In genomic region chr4:106798908-106799546, GRCm38 (mm10) we compare ENCODE assay signal across 9 mouse cellular contexts. TPM values are rescaled to one million over a fixed set of nuclear protein-coding genes. Genes with fewer than 3 reads are reported as not detected.
DNase-seq lines count a peak whose midpoint lies in the region; ATAC-seq and TF ChIP-seq lines count a peak whose summit lies in the region.
"Had no signal": no experiment of that assay in that cellular context is flagged by ENCODE, and none has a peak within 500 bp of the region (broad histone marks: within the 10 kb centered on the region; RNA-seq: fewer than 3 reads in every experiment).

No protein-coding gene starts in this region.

- 66% methylated on average over 10 of the region's 10 CpGs for WGBS in embryonic facial prominence, embryonic 11.5 days
- WGBS in embryonic facial prominence, embryonic 10.5 days = 74% methylated on average over 10 of the region's 10 CpGs
- 73% methylated on average over 10 of the region's 10 CpGs for WGBS in midbrain, embryonic 14.5 days
- WGBS in midbrain, embryonic 15.5 days = 71% methylated on average over 10 of the region's 10 CpGs
- WGBS in kidney, postnatal 0 days = 35% methylated on average over 10 of the region's 10 CpGs
- whole genome bisulfite sequencing in stomach, embryonic 16.5 days = 41% methylated on average over 10 of the region's 10 CpGs

- ATAC-seq in embryonic facial prominence, embryonic 11.5 days (replicated peaks; ENCODE audit: insufficient number of reproducible peaks, low FRiP score, low TSS enrichment, low read depth) = no peak
- no peak for ATAC-seq in midbrain, embryonic 14.5 days (ENCODE audit: low FRiP score, low TSS enrichment)
- no peak for ATAC-seq in midbrain, embryonic 15.5 days (replicated peaks)
- ATAC-seq in kidney, postnatal 0 days (replicated peaks; ENCODE audit: low FRiP score, low read depth) = no peak
- ATAC-seq in stomach, embryonic 16.5 days (ENCODE audit: insufficient read depth, low FRiP score) = no peak; the same call in 1 of the 2 replicates

- TF ChIP-seq CTCF in kidney, postnatal 0 days (IDR thresholded peaks at IDR 0.05; ENCODE audit: low read depth) = no peak

- no peak overlapping the region for H3K4me3 ChIP-seq in embryonic facial prominence, embryonic 11.5 days (ENCODE audit: low read depth, low read length)
- H3K4me3 ChIP-seq in embryonic facial prominence, embryonic 10.5 days = no peak overlapping the region
- H3K4me3 ChIP-seq in midbrain, embryonic 14.5 days (replicated peaks; ENCODE audit: low read depth, low read length) = no peak overlapping the region
- no peak overlapping the region for H3K4me3 ChIP-seq in midbrain, embryonic 15.5 days
- H3K4me3 ChIP-seq in kidney, postnatal 0 days (replicated peaks; ENCODE audit: low read depth, low read length) = 0 out of 2 replicates have a peak overlapping the region, but pooled peaks have one; percentile 9
- H3K4me3 ChIP-seq in stomach, embryonic 16.5 days (replicated peaks; ENCODE audit: low read length) = peak overlapping the region; percentile 32

- H3K27ac ChIP-seq in embryonic facial prominence, embryonic 11.5 days (replicated peaks; ENCODE audit: low read depth, low read length) = no peak overlapping the region
- no peak overlapping the region for H3K27ac ChIP-seq in embryonic facial prominence, embryonic 10.5 days (replicated peaks)
- H3K27ac ChIP-seq in midbrain, embryonic 14.5 days (replicated peaks; ENCODE audit: low read depth, low read length) = no peak overlapping the region
- no peak overlapping the region for H3K27ac ChIP-seq in midbrain, embryonic 15.5 days
- H3K27ac ChIP-seq in kidney, postnatal 0 days = peak overlapping the region; percentile 42
- peak overlapping the region; percentile 57 for H3K27ac ChIP-seq in stomach, embryonic 16.5 days (ENCODE audit: low read length)
- H3K27ac ChIP-seq: midbrain, embryonic 12.5 days had no signal

- 0 out of 2 replicates have a peak overlapping the region, but pooled peaks have one; percentile 6 for H3K9ac ChIP-seq in embryonic facial prominence, embryonic 11.5 days (replicated peaks; ENCODE audit: low read length)
- no peak overlapping the region for H3K9ac ChIP-seq in midbrain, embryonic 14.5 days (replicated peaks; ENCODE audit: low read length)
- H3K9ac ChIP-seq in midbrain, embryonic 15.5 days = no peak overlapping the region
- H3K9ac ChIP-seq in kidney, postnatal 0 days (ENCODE audit: low read depth, low read length) = no peak overlapping the region
- H3K9ac ChIP-seq in stomach, embryonic 16.5 days (ENCODE audit: low read length) = peak overlapping the region; percentile 58; the same call in 1 of the 2 replicates
- H3K9ac ChIP-seq: midbrain, embryonic 12.5 days had no signal

- no peak overlapping the region for H3K4me2 ChIP-seq in embryonic facial prominence, embryonic 11.5 days (ENCODE audit: low read depth, low read length)
- peak overlapping the region; percentile 33; the same call in 1 of the 2 replicates for H3K4me2 ChIP-seq in midbrain, embryonic 14.5 days (ENCODE audit: low read length)
- no peak overlapping the region for H3K4me2 ChIP-seq in midbrain, embryonic 15.5 days
- peak overlapping the region; percentile 43 for H3K4me2 ChIP-seq in kidney, postnatal 0 days (ENCODE audit: low read length)
- H3K4me2 ChIP-seq in stomach, embryonic 16.5 days (ENCODE audit: low read depth, low read length) = peak overlapping the region; percentile 48

- no peak for DNase-seq in embryonic facial prominence, embryonic 11.5 days (ENCODE audit: low spot score)
- no peak for DNase-seq in embryonic facial prominence, embryonic 10.5 days (ENCODE audit: low spot score)
- no peak for DNase-seq in midbrain, embryonic 14.5 days
- DNase-seq in kidney, postnatal 0 days (ENCODE audit: low spot score) = peak; percentile 59
- no peak for DNase-seq in frontal cortex, adult 2 months (ENCODE audit: extremely low spot score in 1 of 2, low spot score in 1 of 2)
- no peak for DNase-seq in retina, postnatal 1 day

- no peaks in the 10 kb centered on the region for H3K27me3 ChIP-seq in embryonic facial prominence, embryonic 11.5 days (ENCODE audit: control insufficient read depth, insufficient read depth, low read length)
- H3K27me3 ChIP-seq in embryonic facial prominence, embryonic 10.5 days (replicated peaks; ENCODE audit: low read depth, poor library complexity, severe bottlenecking) = peaks cover 22% of the 10 kb centered on the region
- 0 out of 2 replicates have a peak, but pooled peaks cover 4% of the 10 kb centered on the region for H3K27me3 ChIP-seq in midbrain, embryonic 14.5 days (ENCODE audit: control insufficient read depth, insufficient read depth, low read length)
- peaks cover under 1% of the 10 kb centered on the region; the same call in 1 of the 2 replicates for H3K27me3 ChIP-seq in midbrain, embryonic 15.5 days (replicated peaks)
- no peaks in the 10 kb centered on the region for H3K27me3 ChIP-seq in kidney, postnatal 0 days (ENCODE audit: insufficient read depth, low read length)
- no peaks in the 10 kb centered on the region for H3K27me3 ChIP-seq in stomach, embryonic 16.5 days (ENCODE audit: control insufficient read depth, insufficient read depth, low read length)

- peaks cover 4% of the 10 kb centered on the region; the same call in 1 of the 2 replicates for H3K4me1 ChIP-seq in embryonic facial prominence, embryonic 11.5 days (ENCODE audit: control insufficient read depth, insufficient read depth, low read length)
- H3K4me1 ChIP-seq in embryonic facial prominence, embryonic 10.5 days = peaks cover 23% of the 10 kb centered on the region
- no peaks in the 10 kb centered on the region for H3K4me1 ChIP-seq in midbrain, embryonic 14.5 days (ENCODE audit: control insufficient read depth, insufficient read depth, low read length)
- H3K4me1 ChIP-seq in midbrain, embryonic 15.5 days = 0 out of 2 replicates have a peak, but pooled peaks cover 2% of the 10 kb centered on the region
- peaks cover 8% of the 10 kb centered on the region; the same call in 1 of the 2 replicates for H3K4me1 ChIP-seq in kidney, postnatal 0 days (replicated peaks; ENCODE audit: insufficient read depth, low read length)
- H3K4me1 ChIP-seq in stomach, embryonic 16.5 days (ENCODE audit: control insufficient read depth, insufficient read depth, low read length) = peaks cover 22% of the 10 kb centered on the region

- no peaks in the 10 kb centered on the region for H3K9me3 ChIP-seq in embryonic facial prominence, embryonic 11.5 days (replicated peaks; ENCODE audit: control insufficient read depth, low read length)
- no peaks in the 10 kb centered on the region for H3K9me3 ChIP-seq in embryonic facial prominence, embryonic 10.5 days
- H3K9me3 ChIP-seq in midbrain, embryonic 14.5 days (ENCODE audit: control insufficient read depth, low read length) = no peaks in the 10 kb centered on the region
- no peaks in the 10 kb centered on the region for H3K9me3 ChIP-seq in midbrain, embryonic 15.5 days
- H3K9me3 ChIP-seq in kidney, postnatal 0 days (replicated peaks; ENCODE audit: low read length) = no peaks in the 10 kb centered on the region
- H3K9me3 ChIP-seq in stomach, embryonic 16.5 days (replicated peaks; ENCODE audit: control insufficient read depth, low read length) = no peaks in the 10 kb centered on the region
- H3K9me3 ChIP-seq: midbrain, embryonic 12.5 days had no signal

- H3K36me3 ChIP-seq in embryonic facial prominence, embryonic 11.5 days (replicated peaks; ENCODE audit: control insufficient read depth, insufficient read depth, low read depth, low read length) = no peaks in the 10 kb centered on the region
- H3K36me3 ChIP-seq in embryonic facial prominence, embryonic 10.5 days (replicated peaks) = no peaks in the 10 kb centered on the region
- H3K36me3 ChIP-seq in midbrain, embryonic 14.5 days (ENCODE audit: control insufficient read depth, insufficient read depth, low read length) = no peaks in the 10 kb centered on the region
- H3K36me3 ChIP-seq in midbrain, embryonic 15.5 days (replicated peaks) = no peaks in the 10 kb centered on the region
- no peaks in the 10 kb centered on the region for H3K36me3 ChIP-seq in kidney, postnatal 0 days (ENCODE audit: insufficient read depth, low read length)
- no peaks in the 10 kb centered on the region for H3K36me3 ChIP-seq in stomach, embryonic 16.5 days (ENCODE audit: control insufficient read depth, insufficient read depth, low read length)
- H3K36me3 ChIP-seq: midbrain, embryonic 12.5 days had no signal

RNA-seq across cellular contexts. Expression of gene Acot11, which starts 5.8 kb away (rescaled TPM):
- polyA plus RNA-seq in embryonic facial prominence, embryonic 11.5 days (2014; fragmentation: Nextera tagmentation; extraction: Ambion mirVana) = 1.1 and 1.2 TPM in 2 replicates
- polyA plus RNA-seq in embryonic facial prominence, embryonic 10.5 days (2016; fragmentation: Nextera tagmentation; extraction: Ambion mirVana) = 1.6 and 2.1 TPM in 2 replicates
- 0.78 and 1.3 TPM in 2 replicates for polyA plus RNA-seq in midbrain, embryonic 14.5 days (2014; fragmentation: Nextera tagmentation; extraction: Ambion mirVana)
- polyA plus RNA-seq in midbrain, embryonic 15.5 days (2015; fragmentation: Nextera tagmentation; extraction: Ambion mirVana) = 2.2 TPM in 2 replicates
- 1.7 and 1.9 TPM in 2 replicates for polyA plus RNA-seq in kidney, postnatal 0 days (2015; fragmentation: Nextera tagmentation; extraction: Ambion mirVana)
- polyA plus RNA-seq in stomach, embryonic 16.5 days (2015; fragmentation: Nextera tagmentation; extraction: Ambion mirVana) = 7.9 and 10.5 TPM in 2 replicates
- polyA plus RNA-seq in frontal cortex, adult 2 months (2012; rRNA removed) = 19.4 and 21.4 TPM in 2 replicates

Comparison
In these comparisons a context has a peak if more than half of its experiments do, and no peak if none do; other contexts are left out.
1. H3K4me2 ChIP-seq: peak in midbrain, embryonic 14.5 days (single experiment), kidney, postnatal 0 days (single experiment) and stomach, embryonic 16.5 days (single experiment); none in embryonic facial prominence, embryonic 11.5 days (single experiment) and midbrain, embryonic 15.5 days (single experiment).
2. H3K27ac ChIP-seq: peak in kidney, postnatal 0 days (single experiment) and stomach, embryonic 16.5 days (single experiment); none in embryonic facial prominence, embryonic 11.5 days (single experiment), embryonic facial prominence, embryonic 10.5 days (single experiment), midbrain, embryonic 14.5 days (single experiment) and midbrain, embryonic 15.5 days (single experiment).
3. H3K4me3 ChIP-seq: peak in kidney, postnatal 0 days (single experiment) and stomach, embryonic 16.5 days (single experiment); none in embryonic facial prominence, embryonic 11.5 days (single experiment), embryonic facial prominence, embryonic 10.5 days (single experiment), midbrain, embryonic 14.5 days (single experiment) and midbrain, embryonic 15.5 days (single experiment).
4. H3K9ac ChIP-seq: peak in embryonic facial prominence, embryonic 11.5 days (single experiment) and stomach, embryonic 16.5 days (single experiment); none in midbrain, embryonic 14.5 days (single experiment), midbrain, embryonic 15.5 days (single experiment) and kidney, postnatal 0 days (single experiment).